Mouse (Mus musculus) lung, adult 2 months (tissue): ENCODE data around the gene Fbxw9. TPM values are rescaled to one million over a fixed set of nuclear protein-coding genes. Genes with fewer than 3 reads are reported as not detected.

Experiments
- DNase-seq: peaks from one replicate; pipeline ENCODE4 v3.0.0; 2022
- H3K4me1 ChIP-seq: fragments of 200-500 bp; 2 replicates; pipeline ENCODE4 v1.6.1; 2011; ENCODE audit warnings: low read length; ENCODE audit not compliant: control insufficient read depth, insufficient read depth
- H3K4me3 ChIP-seq: fragments of 200-500 bp; replicated peaks from 2 replicates; pipeline ENCODE3; 2011; ENCODE audit warnings: low read depth, mild to moderate bottlenecking, control low read depth, low read length; ENCODE audit errors: extremely low read depth
- CTCF ChIP-seq: fragments of 200-500 bp; IDR thresholded peaks from 2 replicates; pipeline ENCODE4 v1.5.1; 2011; ENCODE audit warnings: mild to moderate bottlenecking, low read length, control low read depth; ENCODE audit not compliant: insufficient read depth
- POLR2A ChIP-seq: fragments of 200-500 bp; IDR thresholded peaks from 2 replicates; pipeline ENCODE4 v1.6.1; 2011; ENCODE audit warnings: low read depth, mild to moderate bottlenecking, control low read depth, low read length, borderline replicate concordance; ENCODE audit errors: extremely low read depth
- WGBS: fragments of 180-500 bp; shearing (Covaris S2); methylation state at CpG from one replicate; pipeline ENCODE4 v1.1.7; 2018; 5-methylcytosine and 5-hydroxymethylcytosine counted together
- polyA plus RNA-seq: library from polyadenylated mRNA; depleted of rRNA; stranded (reverse); fragments of >200 nt; gene quantifications from 2 replicates; pipeline ENCODE4 v1.2.3, GENCODE M21; 2012; rRNA removed

Gene Fbxw9
- 42.5 and 44.7 TPM in 2 replicates for polyA plus RNA-seq

DNA sequence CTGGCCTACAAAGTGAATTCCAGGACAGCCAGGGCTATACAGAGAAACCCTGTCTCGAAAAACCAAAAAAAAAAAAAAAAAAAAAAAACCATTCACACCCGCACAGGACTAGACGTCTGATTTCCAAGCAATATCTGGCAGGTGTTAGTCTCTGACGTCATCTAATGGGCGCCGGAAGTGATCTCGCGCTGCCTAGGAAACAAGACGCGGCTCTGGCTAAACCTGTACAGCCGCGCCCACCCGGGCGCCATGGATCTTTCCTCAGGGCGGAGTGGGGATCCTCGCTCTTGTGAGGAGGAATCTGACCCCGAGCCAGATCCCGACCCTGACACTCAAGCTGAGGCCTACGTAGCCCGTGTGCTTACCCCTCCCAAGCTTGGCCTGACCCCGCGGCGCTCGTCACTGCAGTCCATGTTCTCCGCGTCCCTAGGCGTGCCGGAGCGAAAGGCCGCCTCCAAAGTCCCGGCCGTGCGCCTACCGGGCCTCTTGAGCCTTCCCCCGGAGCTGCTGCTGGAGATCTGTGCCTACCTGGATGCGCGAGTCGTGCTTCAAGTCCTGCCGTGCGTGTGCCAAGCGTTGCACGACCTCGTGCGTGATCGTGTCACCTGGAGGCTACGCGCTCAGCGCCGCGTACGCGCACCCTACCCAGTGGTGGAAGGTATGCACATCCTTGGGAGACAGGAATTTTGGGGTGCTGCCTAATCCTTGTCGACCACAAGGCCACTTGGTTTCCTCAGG lies at the start of gene Fbxw9:
Fbxw9 (plus strand) TSS at position 177 of the 738 bp plus-strand sequence.
- peak within 1 kb of the TSS; percentile 93 for H3K4me3 ChIP-seq
- peaks cover 2% of the 10 kb centered on the region; the same call in 1 of the 2 replicates for H3K4me1 ChIP-seq
- TF ChIP-seq POLR2A: peak; percentile 36; the same call in 1 of the 2 replicates
- no peak for TF ChIP-seq CTCF
- DNase-seq: peak; percentile 88
- WGBS: 1% methylated on average over 53 of the region's 53 CpGs

GRCm38 (mm10) chr8:85011242-85011641 lies 48.6 kb upstream of the Fbxw9 start:
- no peaks in the 10 kb centered on the region for H3K4me1 ChIP-seq
- no peak overlapping the region for H3K4me3 ChIP-seq
- DNase-seq: no peak
- TF ChIP-seq POLR2A (no peak), CTCF (no peak)
- WGBS: 11% methylated on average over 28 of the region's 28 CpGs

DNA sequence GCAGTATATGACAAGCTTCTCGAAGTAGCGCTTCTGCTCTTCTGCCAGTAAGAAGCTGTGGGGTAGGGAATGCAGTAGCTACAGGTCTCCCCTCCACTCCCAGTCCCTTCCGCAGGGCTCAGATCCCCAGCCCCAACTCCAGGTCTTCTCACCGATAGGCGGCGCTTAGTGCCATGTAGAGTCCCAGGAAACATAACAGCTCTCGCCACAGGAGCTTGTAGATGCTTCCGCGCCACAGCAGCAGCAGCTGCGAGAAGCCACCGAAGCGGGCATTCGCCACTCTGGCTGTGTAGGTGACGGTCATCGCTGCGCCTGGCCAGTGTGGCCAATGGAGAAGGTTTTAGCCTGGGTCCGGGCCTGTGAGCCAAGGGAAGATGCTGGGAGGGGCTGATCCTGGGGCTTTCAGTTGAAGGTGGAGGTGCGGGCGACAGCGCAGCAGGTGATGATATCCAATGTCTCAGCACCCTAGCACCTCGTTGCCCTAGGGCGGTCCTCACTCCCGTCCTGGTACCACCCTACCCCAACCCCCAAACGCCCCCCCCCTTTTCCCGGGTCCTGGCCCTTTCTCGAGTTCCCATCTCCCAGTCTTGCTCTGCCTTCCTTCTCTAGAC lies 46.5 kb upstream of the Fbxw9 start:
- TF ChIP-seq POLR2A (no peak), CTCF (peak; percentile 63)
- H3K4me1 ChIP-seq: no peaks in the 10 kb centered on the region
- H3K4me3 ChIP-seq: peak overlapping the region; percentile 26
- peak; percentile 71 for DNase-seq
- WGBS: 6% methylated on average over 26 of the region's 26 CpGs

DNA sequence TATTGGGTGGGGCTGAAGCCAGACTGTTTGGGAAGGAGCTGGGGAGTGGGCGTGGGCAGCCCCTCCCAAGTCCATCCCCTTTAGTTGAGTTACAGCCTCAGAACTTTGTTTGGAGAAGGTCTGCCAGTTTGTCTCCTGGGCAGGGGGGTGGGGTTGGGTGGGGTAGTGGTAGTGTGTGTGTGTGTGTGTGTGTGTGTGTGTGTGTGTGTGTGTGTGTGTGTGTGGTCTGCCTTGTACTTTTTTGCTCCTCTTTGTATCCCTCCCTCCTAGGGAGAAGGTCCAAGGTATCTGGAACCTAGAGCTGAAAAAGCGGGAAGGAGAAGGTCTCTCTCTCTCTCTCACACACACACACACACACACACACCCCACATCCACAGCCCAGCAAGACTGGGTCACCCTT lies 45.4 kb upstream of the Fbxw9 start, which contains the start of gene Best2:
Best2 (minus strand) TSS at position 101 of the 400 bp plus-strand sequence.
- TF ChIP-seq POLR2A: no peak
- TF ChIP-seq CTCF: no peak
- H3K4me3 ChIP-seq: peak within 1 kb of the TSS; percentile 26
- WGBS: 57% methylated on average over 2 of the region's 2 CpGs
- H3K4me1 ChIP-seq: no peaks in the 10 kb centered on the region
- DNase-seq: no peak

DNA sequence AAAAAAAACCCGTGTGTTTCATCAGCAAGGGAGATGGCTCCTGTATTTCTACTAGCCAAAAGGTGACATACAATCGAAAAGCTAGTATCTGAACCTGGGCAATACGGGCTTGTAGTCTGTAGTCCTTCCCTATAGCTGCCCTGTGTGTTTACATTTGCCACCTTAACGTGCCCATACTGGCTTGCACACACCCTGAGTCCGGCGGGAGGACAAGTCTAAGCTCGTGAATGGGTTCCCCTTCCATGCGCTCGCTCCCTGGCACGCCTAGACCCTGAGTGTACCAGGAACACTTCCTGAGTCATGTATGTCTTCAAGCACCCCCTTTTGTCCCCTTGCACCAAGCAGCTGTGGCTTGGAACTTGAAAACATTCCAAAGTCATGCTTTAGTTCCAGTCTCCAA lies 43.1 kb upstream of the Fbxw9 start:
- WGBS: 60% methylated on average over 10 of the region's 10 CpGs
- Histone ChIP-seq H3K4me1 (no peaks in the 10 kb centered on the region), H3K4me3 (no peak overlapping the region)
- TF ChIP-seq POLR2A (no peak), CTCF (no peak)
- DNase-seq: no peak

GRCm38 (mm10) chr8:85017209-85017608 lies 42.6 kb upstream of the Fbxw9 start:
- no peaks in the 10 kb centered on the region for H3K4me1 ChIP-seq
- WGBS: 48% methylated on average over 5 of the region's 5 CpGs
- TF ChIP-seq POLR2A: no peak
- TF ChIP-seq CTCF: no peak
- DNase-seq: no peak
- H3K4me3 ChIP-seq: no peak overlapping the region

DNA sequence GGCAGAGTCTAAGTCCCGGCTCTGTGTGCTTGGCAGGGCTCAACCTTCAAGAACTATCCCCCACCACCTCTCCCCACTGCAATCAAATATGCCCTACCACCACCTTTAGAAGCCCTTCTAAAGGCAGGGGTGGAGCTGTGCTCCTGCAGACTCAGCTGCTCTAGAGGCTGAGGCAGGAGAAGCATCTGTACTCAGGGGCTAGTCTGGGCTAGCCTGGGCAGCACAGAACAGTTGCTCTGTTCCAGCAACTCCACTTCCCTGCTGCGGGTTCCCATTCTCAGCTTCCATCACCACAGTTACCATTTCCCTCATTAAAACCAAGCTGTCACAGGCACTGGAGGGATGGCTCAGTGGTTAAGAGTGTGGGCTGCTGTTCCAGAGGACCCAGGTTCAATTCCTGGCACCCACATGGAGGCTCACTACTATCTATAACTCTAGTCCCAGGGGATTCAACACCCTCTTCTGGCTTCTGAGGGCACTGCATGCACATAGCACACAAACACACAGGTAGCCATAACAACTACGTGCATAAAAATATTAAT lies 38.3 kb upstream of the Fbxw9 start:
- 86% methylated on average over 3 of the region's 3 CpGs for WGBS
- TF ChIP-seq CTCF: no peak
- TF ChIP-seq POLR2A: no peak

GRCm38 (mm10) chr8:85023846-85024245 lies 36.0 kb upstream of the Fbxw9 start:
- H3K4me1 ChIP-seq: peaks cover 8% of the 10 kb centered on the region
- H3K4me3 ChIP-seq: no peak overlapping the region
- 96% methylated on average over 3 of the region's 3 CpGs for WGBS
- no peak for DNase-seq
- no peak for TF ChIP-seq POLR2A
- TF ChIP-seq CTCF: no peak

More for the DNA sequence above, 38.3 kb upstream of the Fbxw9 start:
- Histone ChIP-seq H3K4me3 (no peak overlapping the region), H3K4me1 (no peaks in the 10 kb centered on the region; the same call in 1 of the 2 replicates)
- no peak for DNase-seq

DNA sequence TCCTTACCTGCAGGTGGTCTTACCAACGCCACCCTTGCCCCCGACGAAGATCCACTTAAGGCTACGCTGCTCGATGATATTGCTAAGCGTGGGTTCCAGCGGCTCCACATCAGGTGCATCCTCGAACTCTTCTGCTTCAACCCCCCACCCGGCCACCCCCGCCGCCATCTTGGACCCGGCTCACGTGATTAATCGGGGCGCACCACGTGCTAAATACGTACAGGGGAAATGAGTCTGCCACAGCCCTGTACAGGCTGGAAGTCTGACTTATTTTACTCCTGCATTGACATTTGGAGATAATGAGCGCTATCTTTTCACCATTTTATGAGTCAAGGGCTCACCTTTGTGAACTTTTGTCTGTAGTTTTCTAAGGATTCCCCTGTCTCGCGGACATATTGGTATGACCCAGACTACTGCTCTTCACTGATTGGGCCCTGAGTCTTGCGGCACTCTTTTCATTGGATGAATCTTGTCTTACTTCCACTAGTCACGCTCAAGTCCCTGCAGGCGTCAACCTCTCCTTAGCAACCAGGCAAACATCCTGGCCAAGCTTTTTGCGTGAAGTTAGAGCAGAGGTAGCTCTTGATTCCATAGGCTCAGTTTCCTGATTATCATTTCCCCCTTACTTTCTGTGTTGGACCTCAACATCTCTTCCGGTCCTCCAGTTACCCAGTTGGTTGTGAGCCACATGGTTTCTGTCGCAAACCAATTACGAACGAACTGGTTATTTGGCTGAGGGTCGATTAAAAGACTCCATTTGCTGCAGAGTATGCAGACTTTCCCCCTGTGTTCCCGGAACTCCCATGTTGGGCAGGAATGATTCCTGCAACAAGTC lies 34.5 kb upstream of the Fbxw9 start, which contains the start of gene Asna1:
Asna1 (minus strand) TSS at position 184 of the 835 bp plus-strand sequence.
- 2% methylated on average over 30 of the region's 30 CpGs for WGBS
- peak; percentile 81 for DNase-seq
- TF ChIP-seq CTCF: no peak
- peak; percentile 73; the same call in 1 of the 2 replicates for TF ChIP-seq POLR2A
- Histone ChIP-seq H3K4me3 (peak within 1 kb of the TSS; percentile 95), H3K4me1 (peaks cover 12% of the 10 kb centered on the region)
